Mouse (Mus musculus): ENCODE measurements around the gene Slc16a5.

Gene Slc16a5

DNA sequence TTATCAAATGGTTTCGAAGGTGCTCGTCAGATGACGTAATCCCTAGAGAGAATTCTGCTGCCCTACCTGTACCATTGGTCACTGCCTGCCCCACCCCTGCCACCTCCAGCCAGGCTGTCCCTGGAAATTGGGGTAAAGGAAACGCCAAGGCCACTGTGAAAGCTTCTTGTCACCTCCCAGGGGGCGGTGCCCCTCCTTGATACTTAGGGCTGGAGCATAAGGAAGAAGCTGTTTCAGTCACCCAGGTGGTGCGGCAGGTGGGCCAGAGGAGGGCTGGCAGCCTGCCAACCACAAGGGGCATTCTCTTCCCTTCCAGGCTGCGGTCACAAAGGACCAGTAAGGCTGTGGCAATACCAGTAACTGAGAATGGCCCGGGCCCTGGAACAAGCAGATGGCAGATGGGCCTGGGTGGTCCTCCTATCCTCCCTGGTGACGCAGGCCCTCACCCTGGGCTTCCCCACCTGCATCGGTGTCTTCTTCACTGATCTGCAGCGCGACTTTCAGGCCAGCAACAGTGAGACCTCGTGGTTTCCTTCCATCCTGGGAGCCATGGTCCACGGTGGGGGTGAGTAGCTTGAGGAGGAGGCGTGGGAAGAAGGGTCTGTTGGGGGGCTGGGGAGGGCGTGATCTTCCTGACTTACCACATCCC, at the start of gene Slc16a5:
Gene Slc16a5, plus strand, starts transcription at position 232 of the 649 bp plus-strand sequence.
- no peak for DNase-seq (ENCODE audit: low spot score)

DNA sequence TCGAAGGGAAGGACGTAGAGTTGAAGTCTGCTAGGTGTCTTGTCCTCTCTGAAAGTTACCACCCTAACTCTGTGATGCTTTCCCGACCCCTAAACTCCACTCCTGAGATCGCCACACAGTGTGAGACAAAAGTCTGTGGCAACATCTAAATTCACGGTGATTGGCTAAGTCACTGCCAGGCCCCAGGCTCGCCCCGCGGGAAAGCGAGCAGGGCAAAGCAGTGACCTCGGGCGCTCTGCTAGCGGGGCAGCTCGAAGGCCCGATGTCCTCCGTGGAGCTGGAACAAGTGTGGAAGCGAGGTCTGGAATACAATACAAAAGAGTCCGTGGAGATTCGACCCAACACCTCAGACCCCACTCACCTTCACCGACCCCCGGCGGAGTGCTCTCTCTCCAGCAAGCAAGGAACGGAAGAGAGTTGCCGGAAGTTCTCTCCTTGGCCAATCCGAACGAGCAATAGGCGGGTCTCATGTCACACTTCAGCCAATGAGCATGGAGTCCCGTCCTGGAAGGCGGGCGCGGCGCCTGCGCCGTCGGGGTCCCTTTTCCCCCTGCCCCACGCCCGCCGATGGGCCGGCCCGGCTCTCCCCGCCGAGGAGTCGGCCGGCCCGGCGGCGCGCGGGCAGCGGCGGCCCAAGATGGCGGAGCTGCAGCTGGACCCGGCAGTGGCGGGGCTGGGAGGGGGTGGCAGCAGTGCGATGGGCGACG, 42.6 kb upstream of the Slc16a5 start, which contains the start of the genes Atp5h and Kctd2:
Gene Atp5h, minus strand, starts transcription at position 432 of the 707 bp plus-strand sequence.
Gene Kctd2, plus strand, starts transcription at position 598 of the 707 bp plus-strand sequence.
- DNase-seq (ENCODE audit: low spot score) = peak; percentile 95

DNA sequence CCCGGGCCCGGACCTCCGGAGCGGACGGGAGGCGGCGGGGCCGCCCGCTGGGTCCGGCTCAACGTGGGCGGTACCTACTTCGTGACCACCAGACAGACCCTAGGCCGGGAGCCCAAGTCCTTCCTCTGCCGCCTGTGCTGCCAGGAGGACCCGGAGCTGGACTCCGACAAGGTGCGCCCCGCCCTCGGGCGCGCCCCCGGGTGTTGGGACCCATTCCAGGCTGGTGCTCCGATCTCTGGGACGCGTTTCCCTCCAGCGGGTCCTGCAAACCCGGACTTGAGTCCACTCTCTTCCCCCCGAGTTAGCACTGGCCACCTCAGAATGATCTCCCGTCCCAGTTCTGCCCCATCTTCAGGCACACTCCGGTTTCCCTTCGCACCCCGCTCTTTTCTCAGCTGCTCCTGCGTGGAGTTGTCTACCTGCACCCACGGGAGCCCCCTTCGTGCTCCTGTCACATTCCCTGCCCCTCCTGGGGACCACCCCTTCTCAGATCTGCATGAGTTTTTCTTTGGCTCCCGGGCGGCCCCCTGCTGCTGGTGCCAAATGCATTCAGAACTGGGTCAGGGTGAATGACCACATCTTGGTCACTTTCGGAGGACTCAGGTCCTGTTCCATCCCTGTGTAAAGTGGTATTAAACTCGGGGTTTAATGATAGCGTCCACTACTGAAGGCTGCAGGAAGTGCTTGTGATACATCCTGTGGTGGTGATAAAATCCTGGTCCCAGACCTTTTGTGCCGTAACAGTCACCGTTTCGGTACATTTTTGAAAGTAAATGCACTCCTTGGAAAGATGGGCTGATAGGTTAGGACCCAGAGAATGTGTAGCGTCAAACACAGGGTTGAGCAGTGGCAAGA, 41.7 kb upstream of the Slc16a5 start:
- DNase-seq (ENCODE audit: low spot score) = peak; percentile 69

DNA sequence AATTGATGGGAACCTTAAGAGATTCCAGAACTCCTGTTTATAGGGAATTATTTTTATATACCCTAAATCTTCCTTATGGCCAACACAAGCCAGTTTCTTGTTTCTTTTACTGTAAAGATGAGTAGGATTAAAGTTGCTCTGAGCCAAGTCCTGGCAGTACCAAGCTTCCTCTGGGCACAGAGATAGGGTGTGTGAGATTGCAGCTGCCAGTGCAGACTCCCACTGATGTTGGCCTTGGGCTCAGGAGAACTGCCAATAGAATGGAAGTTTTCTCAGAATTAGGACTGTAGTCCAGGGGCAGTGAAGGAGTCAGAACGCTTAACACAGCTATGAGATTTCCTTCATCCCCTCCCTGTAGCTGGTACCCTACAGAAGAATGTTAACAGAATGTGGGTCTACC, 40.9 kb upstream of the Slc16a5 start:
- DNase-seq (ENCODE audit: low spot score) = no peak

DNA sequence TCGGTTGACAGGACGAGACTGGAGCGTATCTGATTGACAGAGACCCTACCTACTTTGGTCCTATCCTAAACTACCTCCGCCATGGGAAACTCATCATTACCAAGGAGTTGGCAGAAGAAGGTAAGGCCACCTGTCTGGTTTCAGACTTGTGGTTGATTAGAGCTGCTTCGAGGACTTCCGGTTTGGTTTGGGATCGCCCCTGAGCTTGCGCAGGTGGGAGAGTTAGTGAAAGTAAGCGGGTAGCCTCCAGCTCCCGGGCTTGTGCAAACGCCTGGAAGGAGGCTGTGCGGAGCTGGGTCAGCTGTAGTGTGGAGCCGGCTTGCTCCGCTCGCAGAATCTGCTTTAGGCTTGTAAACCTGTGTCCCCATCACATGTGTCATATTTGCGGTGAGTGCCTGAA, 40.3 kb upstream of the Slc16a5 start:
- DNase-seq (ENCODE audit: low spot score) = no peak

DNA sequence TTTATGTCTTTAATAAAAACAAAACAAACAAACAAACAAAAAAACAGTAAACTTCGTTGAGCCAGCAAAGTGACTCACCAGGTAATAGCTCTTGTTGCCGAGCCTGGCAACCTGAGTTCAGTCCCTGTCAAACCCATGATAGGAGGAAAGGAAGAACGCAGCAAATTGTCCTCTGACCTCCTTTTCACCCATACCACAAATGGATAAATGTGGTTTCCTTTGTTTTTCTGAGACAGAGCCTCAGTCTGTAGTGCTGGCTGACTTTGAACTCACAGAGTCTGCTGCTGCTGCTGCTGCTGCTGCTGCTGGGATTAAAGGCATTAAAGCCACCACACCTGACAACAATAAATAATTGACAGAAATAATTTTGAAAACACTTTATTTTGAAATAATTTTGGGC, 39.2 kb upstream of the Slc16a5 start:
- no peak for DNase-seq (ENCODE audit: low spot score)

DNA sequence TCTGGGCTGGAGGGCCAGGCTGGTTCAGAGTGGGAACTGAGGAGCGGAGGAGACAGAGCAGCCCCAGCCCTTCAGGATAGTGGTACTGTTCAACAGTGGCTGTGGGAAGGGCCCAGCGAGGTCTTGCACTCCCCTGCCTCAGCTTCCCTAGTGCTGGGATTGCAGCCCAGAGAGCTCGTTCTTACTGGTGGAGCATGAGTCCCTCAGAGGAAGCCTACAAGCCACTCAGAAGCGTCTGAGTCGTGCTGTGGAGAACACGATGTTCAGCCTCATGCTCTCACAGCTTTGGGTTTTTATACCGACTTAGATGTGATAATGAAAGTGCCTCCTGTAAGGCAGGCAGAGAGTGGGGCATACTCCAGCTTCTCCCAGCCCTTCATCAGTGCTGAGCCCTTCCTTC, 37.6 kb upstream of the Slc16a5 start:
- DNase-seq (ENCODE audit: low spot score) = no peak

DNA sequence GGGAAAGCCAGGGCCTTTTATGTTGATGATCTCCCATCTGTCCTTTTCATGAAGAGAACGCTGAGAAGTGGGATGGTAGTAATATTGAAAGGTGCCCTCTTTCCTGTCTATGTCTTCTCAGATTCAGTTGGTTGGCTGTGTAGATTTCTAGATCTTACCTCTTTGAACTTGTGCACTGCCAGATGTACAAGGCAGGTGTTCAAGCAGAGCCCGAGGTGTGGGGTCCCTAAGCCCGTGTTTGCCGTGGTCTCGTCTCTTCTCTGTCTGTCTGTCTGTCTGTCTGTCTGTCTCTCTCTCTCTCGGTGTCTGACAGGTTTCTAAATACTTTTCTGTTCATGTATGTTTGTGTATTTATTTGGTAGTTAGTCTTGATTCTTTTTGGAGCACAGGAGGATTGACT, 36.6 kb upstream of the Slc16a5 start:
- no peak for DNase-seq (ENCODE audit: low spot score)

DNA sequence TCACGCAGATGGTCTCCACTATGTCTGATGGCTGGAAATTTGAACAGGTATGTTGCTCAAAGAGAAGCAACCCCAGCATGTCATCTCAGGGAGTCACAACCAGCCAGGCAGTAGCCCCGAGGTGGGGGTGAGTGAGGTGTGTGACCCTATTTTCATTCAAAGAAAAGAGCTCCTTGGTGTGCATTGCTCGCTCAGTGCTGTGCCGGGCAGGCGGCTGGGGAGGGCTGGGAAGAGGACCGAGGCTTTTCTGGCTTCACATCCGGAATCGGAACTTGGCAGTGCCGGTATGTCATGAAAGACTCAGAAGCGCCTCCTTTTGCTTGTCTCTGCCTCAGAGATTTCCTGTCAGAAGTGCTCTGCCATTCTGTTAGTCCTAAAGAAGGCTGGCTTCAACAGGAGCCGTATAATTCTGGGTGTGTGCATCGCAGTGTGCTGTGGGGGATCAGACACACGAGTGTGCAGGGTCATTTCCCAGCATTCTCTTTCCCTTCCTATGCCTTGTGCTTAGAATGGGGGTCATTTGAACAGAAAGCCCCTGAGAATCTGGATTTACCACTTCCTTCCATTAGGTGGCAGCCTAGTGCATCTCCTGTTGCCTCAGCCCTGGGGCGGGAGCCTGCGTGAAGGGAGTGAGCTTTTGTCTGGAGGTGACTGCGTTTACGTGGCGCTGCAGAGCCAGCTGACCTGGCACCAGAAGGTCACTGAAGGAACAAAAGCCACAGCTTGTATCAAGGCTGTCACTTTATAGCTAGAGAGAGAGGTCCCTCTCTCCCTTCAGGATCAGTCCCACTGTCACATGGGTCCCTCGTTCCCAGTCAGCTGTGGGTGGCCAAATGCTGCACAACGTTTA, 34.6 kb upstream of the Slc16a5 start:
- peak; percentile 51 for DNase-seq (ENCODE audit: low spot score)

DNA sequence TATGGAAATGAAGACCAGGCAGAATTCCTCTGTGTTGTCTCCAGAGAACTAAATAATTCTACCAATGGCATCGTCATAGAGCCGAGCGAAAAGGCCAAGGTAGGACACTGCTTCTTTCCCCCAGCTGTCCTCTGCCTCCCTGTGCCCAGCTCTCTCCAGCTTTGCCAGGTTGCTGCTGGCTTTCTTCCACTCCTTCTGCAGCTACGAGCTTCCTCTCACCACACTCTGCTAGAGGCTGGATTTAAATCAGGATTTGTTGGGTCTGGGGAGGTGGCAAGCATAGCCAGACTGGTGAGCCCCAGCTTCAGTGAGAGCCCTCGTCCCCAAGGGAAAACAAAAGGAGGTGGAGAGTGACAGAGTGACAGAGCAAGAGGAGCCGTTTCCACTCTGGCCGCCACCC, 33.0 kb upstream of the Slc16a5 start:
- no peak for DNase-seq (ENCODE audit: low spot score)

DNA sequence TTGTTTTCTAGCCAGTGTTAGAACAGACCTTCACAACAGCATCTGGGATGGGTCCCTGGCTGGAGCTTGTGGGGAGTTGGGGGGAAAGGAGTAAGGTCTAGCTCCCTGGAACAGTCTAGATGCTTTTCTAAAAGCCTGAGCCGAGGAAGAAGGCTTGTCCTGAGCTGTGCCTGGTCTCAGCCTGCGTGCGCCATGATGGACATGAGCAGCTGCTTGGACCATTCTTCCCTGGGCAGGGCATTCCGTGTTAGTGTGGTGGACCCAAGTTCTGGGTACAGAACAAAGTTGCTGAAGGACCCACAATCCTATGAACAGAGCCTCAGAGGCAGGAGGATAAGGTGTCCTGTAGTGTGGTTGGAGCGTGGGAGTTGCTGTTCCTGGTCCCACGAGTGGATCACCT, 31.7 kb upstream of the Slc16a5 start:
- DNase-seq (ENCODE audit: low spot score) = no peak

DNA sequence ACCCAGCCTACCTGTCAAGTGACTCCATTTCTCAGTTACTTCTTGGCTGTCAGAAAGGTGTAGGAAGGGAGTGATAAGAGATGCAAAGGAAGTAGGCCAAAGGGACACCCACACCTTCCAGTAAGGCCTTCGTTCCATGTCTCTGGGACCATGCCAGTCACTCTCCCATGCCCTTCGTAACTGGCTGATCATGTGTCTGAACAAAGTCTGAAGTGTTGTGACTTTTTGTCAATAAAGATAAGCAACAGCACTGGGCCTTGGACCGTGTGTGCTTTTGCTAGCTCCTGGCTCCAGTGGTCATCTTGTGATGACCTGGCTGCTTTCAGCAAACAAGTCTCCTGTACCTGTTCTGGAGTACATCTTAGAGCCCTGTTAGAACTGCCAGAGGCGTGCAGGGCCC, 29.5 kb upstream of the Slc16a5 start:
- no peak for DNase-seq (ENCODE audit: low spot score)

DNA sequence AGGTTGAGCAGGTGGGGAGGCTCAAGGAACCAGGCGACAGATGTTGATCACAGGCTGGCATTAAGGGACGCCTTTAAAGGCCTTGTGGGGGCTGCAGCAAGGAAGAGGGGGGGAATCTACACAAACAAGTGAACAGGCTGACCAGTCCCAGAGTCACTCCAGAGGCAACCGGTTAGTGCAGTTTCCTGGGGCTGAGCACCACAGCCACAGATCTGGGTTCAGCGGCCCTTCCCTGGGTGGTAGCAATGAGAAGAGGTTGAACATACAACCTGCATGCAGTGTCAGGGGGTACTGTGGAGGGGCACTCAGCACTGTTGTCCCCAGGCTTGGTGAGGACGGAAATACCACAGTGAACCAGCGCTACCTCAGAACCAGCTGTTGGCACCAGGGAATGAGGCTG, 28.9 kb upstream of the Slc16a5 start:
- no peak for DNase-seq (ENCODE audit: low spot score)

DNA sequence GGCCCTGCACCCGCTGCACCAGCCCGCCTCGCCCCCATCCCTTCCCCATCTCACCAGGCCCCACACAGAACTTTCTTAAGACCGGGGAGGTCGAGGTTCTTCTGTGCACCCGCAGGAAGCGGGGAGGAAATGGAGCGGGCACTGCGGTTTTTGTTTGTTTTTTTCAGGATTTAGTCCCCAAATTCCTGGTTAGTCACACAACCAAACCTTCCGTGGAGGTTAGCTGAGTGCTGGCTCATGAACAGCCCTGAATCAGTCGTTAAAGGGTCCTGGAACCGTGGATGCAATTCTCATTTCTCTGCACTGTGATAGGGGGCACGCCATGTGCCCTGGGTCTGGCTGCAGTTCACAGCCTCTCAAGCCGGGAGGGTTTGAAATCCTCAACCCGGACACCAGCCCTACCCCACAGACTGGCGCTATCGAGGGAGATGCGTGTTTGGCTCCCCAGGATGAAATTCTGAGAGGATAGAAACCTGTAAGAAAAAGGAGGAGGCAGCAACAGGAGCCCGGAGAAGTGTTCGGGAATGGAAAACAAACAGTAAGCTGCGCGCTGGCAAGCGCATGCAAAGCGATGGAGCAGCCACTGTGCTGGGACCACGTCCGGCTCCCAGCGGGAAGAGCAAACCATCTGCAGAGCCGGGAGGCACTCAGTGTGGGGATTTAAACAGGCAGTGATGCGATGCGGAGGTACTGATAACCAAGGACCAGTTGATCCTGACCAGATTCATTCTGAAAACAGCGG, 26.5 kb upstream of the Slc16a5 start:
- no peak for DNase-seq (ENCODE audit: low spot score)

DNA sequence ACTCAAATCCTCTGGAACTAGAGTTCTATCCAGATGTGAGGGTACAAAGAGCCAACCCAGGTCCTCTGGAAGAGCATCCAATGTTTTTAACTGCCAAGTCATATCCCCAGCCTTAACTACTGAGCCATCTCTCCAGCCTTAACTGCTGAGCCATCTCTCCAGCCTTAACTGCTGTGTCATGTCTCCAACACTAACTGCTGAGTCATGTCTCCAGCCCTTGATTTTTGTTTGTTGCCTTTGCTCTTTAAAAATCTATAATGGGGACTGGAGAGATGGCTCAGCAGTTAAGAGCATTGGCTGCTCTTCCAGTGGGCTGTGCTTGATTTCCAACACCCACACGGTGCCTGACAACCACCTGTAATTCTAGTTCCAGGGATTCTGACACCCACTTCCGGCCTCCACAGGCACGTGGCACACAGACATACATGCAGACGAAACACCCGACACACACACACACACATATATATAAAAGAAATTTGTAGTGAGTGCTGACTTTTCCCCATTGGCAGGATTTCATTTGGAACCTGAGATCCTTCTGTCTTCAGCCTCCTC, 24.6 kb upstream of the Slc16a5 start:
- DNase-seq (ENCODE audit: low spot score) = no peak

DNA sequence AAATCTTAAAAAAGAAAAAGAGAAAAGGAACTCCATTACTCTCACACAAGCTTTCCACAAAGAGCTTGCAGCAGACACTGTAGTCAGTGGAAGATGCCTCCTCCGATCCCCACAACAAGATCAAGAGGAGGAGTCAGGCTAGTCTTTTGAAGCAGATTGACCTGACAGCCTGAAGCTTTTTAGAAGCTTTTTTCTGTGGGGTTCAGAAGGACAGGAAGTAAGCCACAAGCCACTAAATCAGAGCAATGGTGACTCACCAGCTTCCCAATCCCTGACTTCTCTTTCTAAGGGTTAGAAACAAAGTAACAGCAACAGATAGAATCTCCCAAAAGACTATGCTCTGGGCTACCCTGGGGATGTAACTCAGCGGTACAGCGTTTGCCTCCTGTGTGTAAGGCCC, 22.9 kb upstream of the Slc16a5 start:
- DNase-seq (ENCODE audit: low spot score) = no peak

DNA sequence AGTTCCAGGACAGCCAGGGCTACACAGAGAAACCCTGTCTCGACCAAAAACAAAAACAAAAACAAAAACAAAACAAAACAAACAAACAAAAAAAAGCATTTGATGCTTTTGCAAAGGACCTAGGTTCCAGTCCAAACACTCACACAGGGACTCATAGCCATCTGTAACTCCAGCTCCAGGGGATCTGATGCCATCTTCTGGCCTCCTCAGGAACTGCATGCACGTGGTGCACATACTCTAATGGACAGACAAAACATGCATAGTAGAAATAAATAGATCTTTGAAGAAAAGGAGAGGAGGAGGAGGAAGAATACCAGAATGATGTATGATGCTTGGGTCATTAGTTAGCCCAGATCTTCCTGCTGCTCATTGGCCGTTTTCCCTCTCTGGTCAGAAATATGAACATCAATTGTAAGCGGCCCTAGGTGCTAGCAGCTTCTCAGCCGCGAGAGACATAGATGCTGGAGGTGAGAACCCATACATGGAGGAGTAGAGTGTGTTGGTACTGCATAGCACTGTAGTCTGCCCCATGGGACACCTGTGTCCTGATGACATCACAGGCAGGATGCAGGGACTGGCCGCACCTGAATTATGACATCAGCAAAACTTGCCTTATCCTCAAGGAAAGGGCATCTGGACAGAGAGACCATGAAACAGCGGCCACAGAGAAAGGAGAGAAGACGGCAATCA, 22.2 kb upstream of the Slc16a5 start, which contains the start of gene Trim80:
Gene Trim80, plus strand, starts transcription at position 640 of the 690 bp plus-strand sequence.
- no peak for DNase-seq (ENCODE audit: low spot score)

DNA sequence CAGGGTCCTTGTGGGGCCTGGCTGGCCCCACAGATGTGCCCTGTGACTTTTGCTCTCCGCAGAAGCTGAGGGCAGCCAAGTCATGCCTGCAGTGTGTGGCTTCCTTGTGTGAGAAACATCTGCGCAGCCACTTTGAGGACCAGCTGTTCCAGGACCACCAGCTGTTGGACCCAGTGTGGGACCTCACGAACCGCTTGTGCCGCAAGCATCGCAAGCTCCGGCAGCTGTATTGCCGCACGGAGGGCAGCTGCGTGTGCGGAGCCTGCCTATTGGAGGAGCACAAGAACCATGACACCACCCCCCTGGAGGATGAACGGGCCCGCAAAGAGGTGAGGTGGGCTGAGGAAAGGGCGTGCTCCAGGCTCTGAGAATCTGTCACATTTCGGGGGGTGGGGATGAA, 20.9 kb upstream of the Slc16a5 start:
- no peak for DNase-seq (ENCODE audit: low spot score)

DNA sequence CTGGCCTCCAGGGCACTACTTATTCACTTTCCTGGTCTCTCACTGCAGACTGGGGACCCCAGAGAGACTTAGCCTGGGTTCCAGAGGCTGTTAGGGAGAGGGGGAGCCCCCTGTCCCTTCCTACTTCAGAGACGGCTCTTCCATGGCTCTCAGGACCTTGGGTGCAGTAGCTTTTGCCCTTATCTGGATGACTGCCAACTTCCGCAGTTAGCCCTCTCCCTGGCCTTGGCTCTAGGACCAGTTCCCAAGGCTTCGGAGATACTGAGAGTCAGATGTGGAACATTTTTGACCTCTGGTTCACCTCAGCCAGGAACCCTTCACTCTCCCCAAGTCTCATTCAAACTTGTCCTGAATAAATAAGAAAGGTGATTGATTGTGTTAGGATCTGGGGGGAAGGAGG, 15.4 kb upstream of the Slc16a5 start:
- DNase-seq (ENCODE audit: low spot score) = no peak

DNA sequence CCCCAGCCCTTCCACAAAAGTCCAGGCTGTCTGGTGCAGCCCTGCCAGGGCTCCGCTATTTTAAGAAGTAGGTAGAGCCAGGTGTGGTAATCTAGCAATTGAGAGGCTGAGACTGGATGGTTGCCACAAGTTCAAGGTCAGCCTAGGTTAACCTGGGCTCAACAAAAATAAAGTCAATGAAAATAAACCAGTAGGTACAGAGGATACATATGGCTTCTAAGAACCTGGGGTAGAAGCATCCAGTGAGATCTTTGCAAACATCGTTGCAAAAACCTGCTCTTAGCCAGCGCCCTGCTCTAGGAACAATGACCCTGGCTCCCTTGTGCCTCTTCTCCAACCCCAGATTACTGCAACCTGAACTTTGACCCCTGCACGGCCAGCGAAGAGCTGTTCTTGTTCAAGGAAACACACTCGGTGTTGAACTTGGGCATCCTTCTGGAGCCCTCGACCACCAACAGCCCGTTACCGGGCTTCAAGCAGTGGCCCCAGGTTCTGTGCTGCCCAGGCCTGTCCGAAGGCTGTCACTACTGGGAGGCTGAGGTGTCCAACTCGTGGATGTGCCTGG, 14.9 kb upstream of the Slc16a5 start:
- DNase-seq (ENCODE audit: low spot score) = no peak

All from ovary, postnatal 36 days (tissue).